ENCODE assay signal across 10 mouse cellular contexts in genomic region chr9:124439403-124439847, GRCm38 (mm10). TPM values are rescaled to one million over a fixed set of nuclear protein-coding genes. Genes with fewer than 3 reads are reported as not detected.
DNase-seq lines count a peak whose midpoint lies in the region.
"Had no signal": no experiment of that assay in that cellular context is flagged by ENCODE, and none has a peak within 500 bp of the region (broad histone marks: within the 10 kb centered on the region; RNA-seq: fewer than 3 reads in every experiment).

No protein-coding gene starts in this region.

- peak; percentile 59 for DNase-seq in adrenal gland, adult (ENCODE audit: inconsistent age in 2 of 2, low spot score in 1 of 2)
- DNase-seq in adrenal gland, adult 2 months, result no peak
- DNase-seq in 416B (ENCODE audit: low read depth), result peak; percentile 97
- peak; percentile 85 for DNase-seq in cerebellum, adult 11-12 months
- DNase-seq in gastrocnemius, postnatal 25 days, result peak; percentile 7
- peak; percentile 48 for DNase-seq in kidney, postnatal 10 days
- peak; percentile 68 for DNase-seq in lung, postnatal 10 days
- DNase-seq in right cerebral cortex, postnatal 25 days, result peak; percentile 5

RNA-seq across cellular contexts. Expression of gene Ppp2r3d, which starts 37.3 kb away (rescaled TPM):
- 100 to 1,000 TPM in 1 of 2 experiments, 10 to 100 TPM in 1; 87.3 to 104 TPM for total RNA-seq in adrenal gland, adult 2 months (2021)
- 489 and 516 TPM in 2 replicates for polyA plus RNA-seq in adrenal gland, adult 2 months (2012; rRNA removed)
- 10 to 100 TPM; 32.5 to 37.0 TPM for total RNA-seq in gastrocnemius, postnatal 25 days (2021)

RNA-seq across cellular contexts. Expression of gene Gm21836, which starts 54.2 kb away (rescaled TPM):
- not detected for total RNA-seq in adrenal gland, adult 2 months (2021)
- not detected in 2 replicates for polyA plus RNA-seq in adrenal gland, adult 2 months (2012; rRNA removed)
- not detected for total RNA-seq in gastrocnemius, postnatal 25 days (2021)
- total RNA-seq: heart, adult 18-20 months had no signal
- polyA plus RNA-seq: C2C12 had no signal
